Mouse (Mus musculus): ENCODE measurements around the gene Zfhx3. TPM values are rescaled to one million over a fixed set of nuclear protein-coding genes. Genes with fewer than 3 reads are reported as not detected.

Gene Zfhx3
- polyA plus RNA-seq, 1 experiment from 2014 or later, result 2.4 TPM

DNA sequence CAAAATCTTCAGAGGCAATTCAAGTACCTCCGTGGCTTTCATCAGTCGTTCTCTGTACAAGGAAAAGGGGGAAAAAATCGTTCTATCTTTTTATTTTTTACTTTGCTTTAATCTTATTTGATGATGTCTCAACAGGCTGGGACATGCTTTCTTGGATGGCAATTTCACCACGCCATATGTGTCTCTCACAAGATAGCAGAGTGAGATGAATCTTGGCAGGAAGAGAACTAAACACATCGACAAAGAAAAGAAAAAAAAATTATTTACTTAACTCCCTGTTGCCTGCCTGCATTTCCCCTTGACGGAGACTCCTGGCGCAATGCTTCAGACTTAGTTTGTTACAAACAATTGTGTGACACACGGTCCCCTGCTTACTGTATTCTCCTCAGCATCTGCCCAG lies 294.3 kb downstream of the Zfhx3 start:
- WGBS, result 59% methylated on average over 8 of the region's 8 CpGs
- H3K4me1 ChIP-seq (replicated peaks; ENCODE audit: control insufficient read depth, insufficient read depth, low read length), result no peaks in the 10 kb centered on the region
- no peak overlapping the region for H3K27ac ChIP-seq (ENCODE audit: low read depth, low read length)
- no peak for TF ChIP-seq CTCF (IDR thresholded peaks at IDR 0.05; ENCODE audit: low read depth)
- H3K27me3 ChIP-seq (replicated peaks; ENCODE audit: control insufficient read depth, insufficient read depth, low read length), result no peaks in the 10 kb centered on the region
- H3K9ac ChIP-seq (ENCODE audit: low read depth, low read length), result no peak overlapping the region
- no peak overlapping the region for H3K4me2 ChIP-seq (replicated peaks; ENCODE audit: low read depth)
- no peaks in the 10 kb centered on the region for H3K36me3 ChIP-seq (ENCODE audit: control insufficient read depth, insufficient read depth)
- no peaks in the 10 kb centered on the region for H3K9me3 ChIP-seq (ENCODE audit: control insufficient read depth)
- ATAC-seq, result no peak
- no peak overlapping the region for H3K4me3 ChIP-seq (ENCODE audit: low read depth, low read length)

DNA sequence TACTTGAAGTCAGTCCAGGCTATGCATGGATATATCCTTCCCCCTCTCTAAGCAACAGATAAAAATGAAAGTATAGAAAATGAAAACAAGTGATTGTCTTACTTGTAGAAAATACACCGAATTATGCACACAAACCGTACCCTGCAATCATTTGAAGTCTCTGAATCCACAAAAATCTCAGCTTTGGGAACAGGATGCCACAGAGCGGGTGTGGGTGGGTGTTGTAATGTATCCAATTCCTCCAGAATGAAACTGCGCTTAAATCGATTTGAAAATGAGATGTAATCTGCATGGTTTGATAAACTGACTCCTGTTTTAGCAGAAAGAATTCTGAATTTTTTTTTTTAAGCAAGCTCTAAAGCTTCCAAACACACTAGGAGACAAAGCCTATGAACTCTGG lies 297.1 kb downstream of the Zfhx3 start:
- no peak overlapping the region for H3K27ac ChIP-seq (ENCODE audit: low read depth, low read length)
- H3K4me2 ChIP-seq (replicated peaks; ENCODE audit: low read depth), result no peak overlapping the region
- H3K9ac ChIP-seq (ENCODE audit: low read depth, low read length), result no peak overlapping the region
- H3K36me3 ChIP-seq (ENCODE audit: control insufficient read depth, insufficient read depth), result no peaks in the 10 kb centered on the region
- no peak for ATAC-seq
- no peak overlapping the region for H3K4me3 ChIP-seq (ENCODE audit: low read depth, low read length)
- 84% methylated on average over 5 of the region's 5 CpGs for WGBS
- no peak for TF ChIP-seq CTCF (IDR thresholded peaks at IDR 0.05; ENCODE audit: low read depth)
- H3K27me3 ChIP-seq (replicated peaks; ENCODE audit: control insufficient read depth, insufficient read depth, low read length), result no peaks in the 10 kb centered on the region
- H3K4me1 ChIP-seq (replicated peaks; ENCODE audit: control insufficient read depth, insufficient read depth, low read length), result no peaks in the 10 kb centered on the region
- H3K9me3 ChIP-seq (ENCODE audit: control insufficient read depth), result no peaks in the 10 kb centered on the region

DNA sequence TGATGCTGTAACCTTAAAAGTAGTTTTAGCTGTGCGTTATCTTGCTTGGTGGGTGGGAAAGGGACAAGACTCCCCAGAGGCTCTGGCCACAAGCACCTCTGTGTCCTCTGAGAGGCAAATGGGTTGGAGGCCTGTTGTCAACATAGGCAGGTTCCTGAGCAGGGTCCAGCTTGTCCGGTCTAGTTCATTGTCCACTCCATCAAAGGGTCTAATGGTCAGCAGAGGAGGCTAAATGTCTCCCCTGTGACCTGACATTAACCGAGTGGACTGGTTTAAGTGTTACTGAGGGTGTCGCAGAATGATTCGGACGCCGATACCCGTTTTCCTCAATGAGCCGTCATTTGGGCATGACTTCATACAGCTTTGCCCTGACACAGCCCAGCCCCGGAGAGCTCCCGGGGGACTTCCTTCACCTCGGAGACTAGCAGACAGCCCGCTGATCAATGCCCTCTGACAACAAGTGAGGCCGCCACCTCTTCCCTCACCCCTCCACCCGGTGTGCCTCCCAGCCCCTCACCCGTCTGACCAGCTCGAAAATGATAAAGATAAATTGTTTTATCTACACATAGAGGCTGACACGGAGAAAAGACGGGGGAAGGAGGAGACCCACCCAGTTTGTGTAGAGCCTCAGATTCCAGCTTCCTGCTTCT lies 298.7 kb downstream of the Zfhx3 start:
- Histone ChIP-seq H3K27ac (ENCODE audit: low read depth, low read length) (no peak overlapping the region), H3K4me1 (replicated peaks; ENCODE audit: control insufficient read depth, insufficient read depth, low read length) (no peaks in the 10 kb centered on the region), H3K27me3 (replicated peaks; ENCODE audit: control insufficient read depth, insufficient read depth, low read length) (no peaks in the 10 kb centered on the region), H3K4me2 (replicated peaks; ENCODE audit: low read depth) (0 out of 2 replicates have a peak overlapping the region, but pooled peaks have one; percentile 18), H3K4me3 (ENCODE audit: low read depth, low read length) (no peak overlapping the region), H3K36me3 (ENCODE audit: control insufficient read depth, insufficient read depth) (no peaks in the 10 kb centered on the region), H3K9me3 (ENCODE audit: control insufficient read depth) (no peaks in the 10 kb centered on the region), H3K9ac (ENCODE audit: low read depth, low read length) (no peak overlapping the region)
- 19% methylated on average over 19 of the region's 19 CpGs for WGBS
- TF ChIP-seq CTCF (IDR thresholded peaks at IDR 0.05; ENCODE audit: low read depth), result no peak
- ATAC-seq, result no peak

DNA sequence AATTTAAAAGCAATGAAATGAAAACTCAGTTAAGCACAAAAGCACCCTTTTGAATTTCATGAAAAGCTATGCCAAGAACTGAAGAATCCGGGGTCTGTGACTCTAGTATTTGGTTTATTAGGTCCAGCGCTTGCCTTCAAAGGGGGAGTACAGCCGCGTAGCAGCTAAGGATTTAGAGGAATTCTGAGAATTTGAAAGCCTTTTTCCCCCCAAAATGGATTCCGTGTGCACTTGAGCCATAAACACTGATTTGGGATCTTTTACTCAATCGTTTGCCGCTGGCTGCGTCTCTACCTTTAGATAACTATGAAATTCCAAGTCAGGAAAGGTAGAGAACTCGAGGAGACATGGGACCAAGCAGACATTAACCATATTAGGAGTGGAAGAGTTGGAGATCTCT lies 300.8 kb downstream of the Zfhx3 start:
- H3K4me1 ChIP-seq (replicated peaks; ENCODE audit: control insufficient read depth, insufficient read depth, low read length), result no peaks in the 10 kb centered on the region
- no peak for ATAC-seq
- TF ChIP-seq CTCF (IDR thresholded peaks at IDR 0.05; ENCODE audit: low read depth), result no peak
- no peak overlapping the region for H3K4me3 ChIP-seq (ENCODE audit: low read depth, low read length)
- H3K9me3 ChIP-seq (ENCODE audit: control insufficient read depth), result no peaks in the 10 kb centered on the region
- no peaks in the 10 kb centered on the region for H3K27me3 ChIP-seq (replicated peaks; ENCODE audit: control insufficient read depth, insufficient read depth, low read length)
- WGBS, result 49% methylated on average over 9 of the region's 9 CpGs
- no peak overlapping the region for H3K9ac ChIP-seq (ENCODE audit: low read depth, low read length)
- H3K4me2 ChIP-seq (replicated peaks; ENCODE audit: low read depth), result no peak overlapping the region
- H3K36me3 ChIP-seq (ENCODE audit: control insufficient read depth, insufficient read depth), result no peaks in the 10 kb centered on the region
- H3K27ac ChIP-seq (ENCODE audit: low read depth, low read length), result no peak overlapping the region

DNA sequence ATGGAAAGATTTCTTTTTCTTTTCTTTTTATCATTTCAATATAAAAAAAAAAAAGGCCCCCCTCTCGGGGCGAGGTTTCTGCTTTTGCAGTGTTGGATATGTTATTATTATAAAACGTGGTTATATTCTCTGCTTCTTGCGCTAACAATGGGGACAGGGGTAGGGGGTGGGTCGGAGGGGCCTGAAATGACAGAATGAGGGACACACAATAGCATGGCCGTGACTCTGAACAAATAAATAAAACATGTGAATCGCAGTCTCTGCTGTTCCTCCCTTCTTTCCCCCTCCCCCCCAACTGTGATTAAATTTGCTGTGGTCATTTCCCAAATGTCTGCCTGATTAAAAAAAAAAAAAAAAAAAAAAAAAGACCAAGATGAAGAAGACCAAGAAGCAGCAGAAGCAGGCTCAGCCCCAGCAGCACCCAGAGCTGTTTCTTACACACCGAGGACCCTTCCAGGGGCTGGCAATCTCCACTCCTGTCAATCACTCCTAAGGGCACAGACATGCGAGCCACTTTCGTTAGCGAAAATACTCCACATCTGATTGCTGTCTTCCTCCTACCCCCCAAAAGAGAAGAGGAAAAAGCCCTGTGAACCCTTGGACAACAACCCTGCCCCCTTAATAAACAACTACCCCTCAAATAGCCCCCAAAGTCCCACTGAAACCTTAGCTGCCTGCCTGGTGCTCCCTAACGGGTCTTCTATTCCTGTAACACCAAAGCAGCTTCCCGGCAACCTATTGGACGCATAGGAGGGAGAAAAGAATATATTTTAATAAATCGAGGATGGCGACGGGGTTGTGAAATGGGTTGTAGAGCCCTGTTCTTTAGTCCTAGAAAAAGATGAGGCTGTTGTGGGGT lies 302.4 kb downstream of the Zfhx3 start:
- Histone ChIP-seq H3K9ac (ENCODE audit: low read depth, low read length) (no peak overlapping the region), H3K4me2 (replicated peaks; ENCODE audit: low read depth) (no peak overlapping the region), H3K9me3 (ENCODE audit: control insufficient read depth) (no peaks in the 10 kb centered on the region), H3K36me3 (ENCODE audit: control insufficient read depth, insufficient read depth) (no peaks in the 10 kb centered on the region), H3K4me3 (ENCODE audit: low read depth, low read length) (no peak overlapping the region), H3K4me1 (replicated peaks; ENCODE audit: control insufficient read depth, insufficient read depth, low read length) (no peaks in the 10 kb centered on the region), H3K27ac (ENCODE audit: low read depth, low read length) (no peak overlapping the region), H3K27me3 (replicated peaks; ENCODE audit: control insufficient read depth, insufficient read depth, low read length) (no peaks in the 10 kb centered on the region)
- 78% methylated on average over 17 of the region's 17 CpGs for WGBS
- no peak for TF ChIP-seq CTCF (IDR thresholded peaks at IDR 0.05; ENCODE audit: low read depth)
- ATAC-seq, result no peak

DNA sequence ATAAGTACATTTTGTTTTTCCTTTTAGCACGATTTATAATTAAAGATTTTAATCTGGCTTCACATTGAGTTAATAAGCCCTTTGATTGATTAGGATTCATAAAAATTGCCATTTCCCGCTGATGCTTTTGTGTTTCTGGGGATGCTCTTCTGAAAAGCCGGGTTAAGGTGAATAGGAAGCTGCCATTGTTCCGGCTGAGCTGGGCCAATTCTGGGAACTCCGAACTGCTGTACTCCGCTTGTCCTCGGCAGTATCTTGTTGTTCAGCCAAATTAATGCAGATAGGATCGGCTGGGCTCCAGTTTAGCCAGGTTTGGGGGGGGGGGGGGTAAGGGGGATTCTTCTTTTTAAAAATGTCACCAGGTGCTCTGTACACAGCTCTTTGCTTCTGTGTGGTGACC lies 303.1 kb downstream of the Zfhx3 start:
- ATAC-seq, result no peak
- H3K36me3 ChIP-seq (ENCODE audit: control insufficient read depth, insufficient read depth), result no peaks in the 10 kb centered on the region
- no peak overlapping the region for H3K9ac ChIP-seq (ENCODE audit: low read depth, low read length)
- H3K27me3 ChIP-seq (replicated peaks; ENCODE audit: control insufficient read depth, insufficient read depth, low read length), result no peaks in the 10 kb centered on the region
- no peaks in the 10 kb centered on the region for H3K4me1 ChIP-seq (replicated peaks; ENCODE audit: control insufficient read depth, insufficient read depth, low read length)
- no peaks in the 10 kb centered on the region for H3K9me3 ChIP-seq (ENCODE audit: control insufficient read depth)
- TF ChIP-seq CTCF (IDR thresholded peaks at IDR 0.05; ENCODE audit: low read depth), result no peak
- 67% methylated on average over 8 of the region's 8 CpGs for WGBS
- no peak overlapping the region for H3K27ac ChIP-seq (ENCODE audit: low read depth, low read length)
- H3K4me2 ChIP-seq (replicated peaks; ENCODE audit: low read depth), result 0 out of 2 replicates have a peak overlapping the region, but pooled peaks have one; percentile 6
- no peak overlapping the region for H3K4me3 ChIP-seq (ENCODE audit: low read depth, low read length)

All from intestine, postnatal 0 days (tissue).